Mouse (Mus musculus) adrenal gland, adult 18-20 months (tissue): Measurements from ENCODE around the gene Ampd3. TPM values are rescaled to one million over a fixed set of nuclear protein-coding genes. Genes with fewer than 3 reads are reported as not detected.

ENCODE experiments used
- DNase-seq, 2 experiments: peaks; one replicate each; pipeline ENCODE4 v3.0.0; 2021 to 2022; ENCODE audit warnings: low spot score in 2 of 2
- microRNA-seq, 2 experiments: library from miRNA; unstranded; fragments of <30 nt; microRNA quantifications; one replicate each; pipeline ENCODE4 v1.2.0; 2021; ENCODE audit warnings: borderline number of aligned reads in 2 of 2
- total RNA-seq, 2 experiments: library from RNA; stranded (reverse); gene quantifications; 1 replicate in 1 of 2; 2 replicates in 1 of 2; pipeline ENCODE4 v1.2.3; 2021

Gene Ampd3
- total RNA-seq, 2 experiments from 2014 or later = 18.8 to 22.6 TPM

DNA sequence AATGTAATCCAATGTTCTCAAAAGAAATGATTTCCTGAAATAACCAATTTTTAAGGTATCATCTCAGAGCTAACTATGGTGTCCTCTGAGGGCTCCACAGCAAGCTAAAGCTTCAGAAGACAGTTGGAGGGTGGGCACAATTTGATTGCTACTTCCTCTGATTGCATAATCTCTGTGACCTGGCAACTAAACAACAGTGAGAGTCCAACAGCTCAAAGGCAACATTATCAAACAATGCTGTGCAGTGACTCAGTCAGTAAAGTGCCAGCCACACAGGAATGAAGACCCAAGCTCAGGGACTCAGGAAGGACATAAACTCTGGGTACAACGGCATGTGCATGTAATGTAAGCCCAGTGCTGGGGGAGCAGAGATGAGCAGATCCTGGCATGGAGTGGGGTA, 65.0 kb downstream of the Ampd3 start:
- no peak for DNase-seq

DNA sequence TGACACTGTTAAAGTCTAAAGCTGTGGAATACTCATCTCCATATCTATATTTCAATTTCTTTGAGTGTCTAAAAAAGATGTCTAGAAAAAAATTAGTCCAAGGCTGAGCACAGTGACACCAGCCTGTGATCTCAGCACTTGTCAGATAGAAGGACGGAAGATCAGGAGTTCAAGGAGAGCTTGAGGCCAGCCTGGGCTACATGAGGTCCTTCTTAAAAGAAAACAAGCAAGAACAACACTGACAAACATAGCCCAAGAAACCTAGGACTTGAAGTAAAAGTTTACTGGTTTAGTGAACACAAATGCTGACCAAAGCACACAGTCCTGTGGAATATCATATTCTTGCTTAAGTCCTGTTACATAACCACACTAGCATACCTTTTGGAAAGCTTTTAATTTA, 66.0 kb downstream of the Ampd3 start:
- no peak for DNase-seq

DNA sequence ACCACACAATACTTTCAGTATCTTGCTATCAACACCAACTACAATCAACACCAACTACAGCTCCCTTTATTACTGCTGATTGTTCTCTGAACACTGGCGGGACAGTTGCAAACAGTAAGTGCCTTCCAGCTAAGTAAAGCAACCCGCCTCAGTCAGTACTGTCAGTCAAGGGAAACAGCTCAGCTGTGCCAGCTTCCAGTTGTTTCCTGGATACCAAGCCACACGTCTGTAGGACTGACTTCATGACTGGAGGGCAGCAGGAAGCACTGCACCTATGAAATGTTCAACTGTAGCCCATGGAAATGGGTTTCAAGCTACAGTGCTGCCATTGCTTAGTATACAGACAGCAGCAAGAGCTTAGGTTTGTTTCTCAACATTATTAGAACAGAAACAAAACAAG, 66.5 kb downstream of the Ampd3 start:
- DNase-seq = no peak

DNA sequence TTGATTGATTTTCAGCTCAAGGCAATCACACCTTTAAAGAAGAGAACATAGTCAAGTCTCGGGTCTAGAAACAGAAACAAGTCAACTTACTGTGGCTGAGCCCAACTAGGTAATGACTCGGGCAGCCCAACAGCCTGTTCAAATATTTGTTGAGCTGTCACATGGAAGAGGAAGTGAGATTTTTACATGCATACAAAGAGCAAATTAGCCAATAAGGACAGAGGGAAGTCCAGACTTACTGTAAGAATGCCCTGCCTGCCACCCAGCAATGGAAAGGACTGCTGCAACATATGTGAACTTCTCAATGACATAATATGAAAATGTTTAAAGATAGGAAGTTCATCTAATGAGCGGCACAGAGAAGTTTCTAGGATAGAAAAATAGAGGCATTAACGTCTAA, 72.3 kb downstream of the Ampd3 start:
- no peak for DNase-seq

DNA sequence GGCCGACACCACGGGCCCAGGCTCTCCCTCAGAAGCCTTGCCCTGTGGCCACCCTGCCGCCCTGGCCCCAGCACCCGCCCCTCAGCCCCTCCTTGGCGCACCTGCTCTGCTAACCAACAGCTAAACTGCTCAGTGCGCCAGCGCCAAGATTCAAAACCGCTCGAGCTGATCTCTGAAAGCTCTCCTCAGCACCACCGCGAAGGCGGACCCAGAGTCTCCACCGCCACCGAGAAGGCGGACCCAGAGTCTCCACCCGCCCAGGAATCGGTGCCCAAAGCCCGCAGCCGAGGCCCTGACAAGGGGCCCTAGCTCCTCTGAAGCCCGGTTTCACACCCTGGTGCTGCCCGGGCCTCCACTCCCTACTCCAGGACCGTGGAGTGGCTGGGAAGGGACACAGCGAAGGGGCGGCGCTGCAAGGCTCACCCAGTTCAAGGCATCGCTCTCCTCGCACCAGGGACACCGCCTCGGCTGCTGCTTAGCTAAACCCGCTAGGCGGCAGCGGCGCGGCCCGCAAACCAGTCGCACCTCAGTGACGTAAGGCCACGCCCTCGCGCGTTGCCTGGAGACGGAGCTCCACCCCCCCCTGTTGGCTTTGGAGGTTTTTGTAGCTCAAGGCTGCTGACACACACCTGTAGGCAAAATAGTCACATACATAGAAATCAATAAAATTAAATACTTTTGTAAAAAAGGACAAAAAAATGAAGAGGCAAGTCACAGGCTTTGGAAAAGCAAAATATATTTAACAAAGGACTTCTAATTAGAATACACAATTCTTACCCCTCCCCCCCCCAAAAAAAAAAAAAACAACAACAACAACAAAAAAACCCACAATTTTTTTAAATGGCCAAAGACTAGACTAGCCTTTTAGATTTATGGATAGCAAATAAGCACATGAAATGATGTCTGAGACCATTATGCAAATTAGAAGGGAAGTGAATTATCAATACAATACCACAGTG, 76.2 kb downstream of the Ampd3 start, which contains the start of gene Rnf141:
Rnf141 (minus strand) TSS at position 542 of the 959 bp plus-strand sequence.
- peak; percentile 91 to 92 for DNase-seq

DNA sequence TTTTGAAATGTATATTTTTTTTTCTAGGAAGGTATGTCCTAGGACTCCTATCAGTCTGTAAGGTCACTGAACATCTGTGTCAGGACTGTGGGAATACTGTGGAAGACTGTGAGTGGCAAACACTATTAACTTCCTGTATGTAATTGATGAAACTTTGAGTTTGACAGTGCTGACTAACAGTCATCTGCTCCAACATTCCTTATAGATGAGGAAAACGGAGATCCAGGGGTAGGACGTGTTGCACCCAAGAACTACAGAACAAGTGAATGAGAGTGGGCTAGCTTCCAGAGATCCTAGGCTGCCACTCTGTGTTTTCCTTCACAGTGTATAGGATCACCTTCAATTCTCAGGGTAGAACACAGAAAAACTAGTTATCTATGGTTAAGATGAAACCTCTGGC, 79.3 kb downstream of the Ampd3 start:
- DNase-seq = no peak

DNA sequence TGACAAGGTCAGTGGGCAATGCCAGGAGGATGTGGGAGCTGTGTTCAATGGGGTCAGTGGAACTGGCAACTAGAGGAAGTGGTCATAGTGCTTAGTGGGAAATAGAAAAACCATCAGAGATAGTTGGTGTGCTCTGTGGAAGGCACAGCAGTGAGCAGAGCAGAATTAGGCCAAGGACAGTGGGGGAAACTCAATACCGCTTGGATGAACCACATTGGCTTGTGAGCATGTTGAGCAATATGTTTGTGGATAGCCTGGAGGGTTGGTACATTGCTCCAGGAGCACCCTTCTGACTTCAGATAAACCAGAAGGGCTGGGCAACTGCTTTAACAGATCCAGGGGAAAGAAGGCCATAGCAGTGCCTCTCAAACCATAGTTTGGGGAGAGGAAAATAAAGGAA, 80.4 kb downstream of the Ampd3 start:
- no peak for DNase-seq

DNA sequence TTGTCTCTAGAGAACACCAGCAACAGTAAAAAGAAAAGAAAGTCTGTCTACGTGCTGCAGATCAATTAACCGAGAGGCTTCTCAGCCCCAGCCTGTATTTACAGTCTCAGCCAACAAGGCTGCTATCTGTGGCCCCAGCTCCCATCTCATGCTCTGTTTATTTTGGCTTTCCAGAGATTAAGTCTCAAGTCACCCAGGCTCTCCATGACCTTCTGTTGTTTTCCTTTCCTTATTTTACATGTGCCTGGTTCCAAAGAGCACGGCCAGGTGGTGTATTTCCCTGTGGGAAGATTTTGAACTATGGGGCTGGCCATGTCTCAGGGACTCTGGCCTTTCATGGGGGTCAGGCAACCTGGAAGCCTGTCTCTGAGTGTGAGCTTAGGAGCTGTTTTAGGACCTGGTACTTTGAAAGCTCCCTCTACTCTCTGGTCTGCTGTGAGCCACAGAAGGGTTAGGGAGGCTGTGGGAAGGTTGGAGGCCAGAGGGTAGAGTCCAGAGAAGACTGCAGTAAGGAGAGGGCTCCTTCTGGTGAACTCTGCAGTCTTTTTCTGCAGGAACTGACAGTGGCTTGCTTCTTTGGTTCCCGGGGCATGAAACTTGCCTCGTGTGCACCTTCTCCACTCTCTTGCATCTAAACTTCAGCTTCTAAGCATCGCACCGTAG, 83.7 kb downstream of the Ampd3 start:
- no peak for DNase-seq

DNA sequence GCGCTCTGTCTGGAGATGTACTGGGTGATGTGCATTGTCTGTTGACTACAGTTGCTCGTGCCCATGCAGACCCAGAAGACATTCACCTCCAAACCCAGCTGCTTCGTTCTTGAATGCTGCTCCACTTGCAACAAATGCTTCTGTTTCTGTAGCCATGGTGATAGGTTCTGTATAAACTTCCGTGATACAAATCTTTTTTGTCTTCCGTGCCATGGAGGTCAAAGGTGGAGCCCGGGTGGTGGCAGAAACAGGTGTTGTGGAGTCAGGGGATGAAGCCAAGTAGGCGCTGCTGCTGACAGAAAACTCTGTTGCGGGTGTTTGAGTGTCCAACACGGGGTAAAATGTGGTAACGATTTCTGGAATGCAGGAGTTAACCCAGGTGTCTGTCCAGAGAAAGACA, 85.6 kb downstream of the Ampd3 start:
- DNase-seq = no peak

DNA sequence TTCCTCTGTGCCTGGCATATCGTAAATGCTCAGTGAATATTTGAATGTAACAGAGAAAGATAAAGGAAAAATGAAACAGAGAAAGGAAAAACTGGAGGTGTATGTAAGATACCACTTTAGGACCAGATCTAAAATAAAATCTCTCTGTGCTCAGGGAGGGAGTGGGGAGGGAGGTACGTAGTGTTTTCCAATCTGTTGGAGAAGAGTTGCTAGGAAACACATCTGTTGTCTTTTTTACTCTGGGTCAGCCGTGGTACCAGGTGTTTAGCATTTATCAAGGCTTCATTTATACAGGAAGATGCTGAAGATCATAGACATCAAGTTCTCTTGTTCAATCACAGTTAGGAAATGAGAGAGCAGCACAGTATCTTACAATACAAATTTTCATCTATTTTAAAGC, 86.5 kb downstream of the Ampd3 start:
- DNase-seq = no peak

DNA sequence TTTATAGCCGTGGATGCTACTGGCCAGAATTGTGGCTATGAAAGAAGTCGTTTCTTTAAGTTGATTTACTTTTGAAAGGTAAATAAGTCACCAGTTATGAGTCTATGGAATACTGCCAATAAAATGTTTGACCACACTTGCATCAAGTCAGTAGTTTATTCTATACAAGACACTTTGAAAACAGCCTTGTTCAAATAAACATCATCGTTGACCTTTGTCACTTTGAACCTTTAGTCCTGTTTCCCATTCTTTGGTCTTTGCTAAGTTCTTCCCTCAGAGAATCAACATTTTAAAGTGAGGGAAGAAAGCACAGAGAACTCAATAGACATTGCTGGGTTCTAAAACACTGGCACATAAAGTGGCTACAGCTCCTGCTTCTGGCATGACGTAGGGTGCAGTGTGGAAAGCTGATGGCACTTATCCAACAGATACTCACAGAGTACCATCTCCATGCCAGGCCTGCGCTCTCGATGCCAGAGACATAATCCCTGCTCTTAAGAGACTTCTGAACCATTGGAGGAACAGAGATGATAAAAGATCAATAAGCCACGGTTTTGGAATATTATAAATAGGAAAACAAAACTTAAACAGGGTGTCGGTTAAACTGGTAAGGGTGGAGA, 87.0 kb downstream of the Ampd3 start:
- DNase-seq = no peak

DNA sequence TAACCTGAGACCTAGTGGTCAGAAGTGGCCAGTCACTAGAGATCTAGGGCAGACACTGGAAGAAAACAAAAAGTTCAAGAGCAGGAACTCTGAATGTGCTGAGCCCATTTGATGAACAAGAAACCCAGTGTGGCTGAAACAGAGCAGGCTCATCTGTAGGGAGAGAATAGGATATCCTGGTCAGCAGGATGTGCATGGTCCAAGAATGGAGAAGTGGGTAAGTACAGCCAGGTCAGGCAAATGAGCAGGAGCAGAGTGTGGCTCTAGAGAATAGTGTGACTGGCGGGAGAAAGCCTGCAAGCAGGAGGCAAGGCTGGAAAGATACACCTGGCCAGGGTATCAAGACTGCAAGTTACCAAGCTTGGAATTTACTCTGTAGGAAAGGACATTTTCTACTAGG, 87.6 kb downstream of the Ampd3 start:
- no peak for DNase-seq

DNA sequence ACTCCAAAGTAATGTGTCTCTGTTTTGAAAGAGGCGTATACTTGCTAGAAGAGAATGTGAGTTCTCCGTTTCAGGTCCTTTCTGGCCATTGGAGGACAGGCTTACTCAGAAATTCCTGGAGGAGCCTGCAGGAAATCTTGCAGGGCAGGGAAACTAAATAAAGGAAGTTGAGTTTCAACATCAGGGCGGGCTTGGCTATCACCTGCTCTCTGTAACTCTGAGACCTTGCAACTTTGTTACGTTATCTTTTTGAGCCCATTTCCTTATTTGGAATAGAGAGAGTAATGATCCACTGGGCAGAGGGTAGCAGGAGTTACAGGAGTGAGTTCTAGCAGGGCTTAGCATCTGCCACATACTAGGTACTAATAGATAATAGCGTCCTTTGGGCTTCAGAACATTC, 92.1 kb downstream of the Ampd3 start:
- DNase-seq = no peak

Small RNA genes within 50 kb of the gene (microRNA-seq; reads per million reads assigned to microRNA genes)
- 0 reads per million in 2 experiments for gene Gm47282

Other genes starting within 250 kb of the Ampd3 start
- 10 to 100 TPM; 32.7 to 36.6 TPM for gene Sbf2, start 153.3 kb upstream of the Ampd3 start, total RNA-seq
- 10 to 100 TPM; 19.2 to 26.4 TPM for gene Adm, start 140.5 kb upstream of the Ampd3 start, total RNA-seq
- gene Rnf141, start 76.3 kb downstream of the Ampd3 start, total RNA-seq = 10 to 100 TPM; 51.6 to 79.2 TPM
- 10 to 100 TPM; 11.3 to 19.0 TPM for gene Lyve1, start 95.0 kb downstream of the Ampd3 start, total RNA-seq
- 10 to 100 TPM; 11.5 to 12.8 TPM for gene Mrvi1, start 214.3 kb downstream of the Ampd3 start, total RNA-seq